Mouse (Mus musculus) kidney, embryonic 14.5 days (tissue): Measurements from ENCODE around the gene Galnt2. TPM values are rescaled to one million over a fixed set of nuclear protein-coding genes. Genes with fewer than 3 reads are reported as not detected.

Source experiments
- ATAC-seq: fragments of 200-750 bp; cut with Nextera tagmentation; 2 replicates; pipeline ENCODE4 v1.8.0; 2017; ENCODE audit warnings: moderate number of reproducible peaks, mild to moderate bottlenecking, moderate TSS enrichment, moderate library complexity; ENCODE audit not compliant: low FRiP score, low TSS enrichment
- H3K27ac ChIP-seq: fragments of 300-500 bp; sonication (generic); 2 replicates; pipeline ENCODE4 v1.5.1; 2014; ENCODE audit warnings: low read depth, mild to moderate bottlenecking, low read length, moderate library complexity, mixed read lengths
- H3K27me3 ChIP-seq: fragments of 300-500 bp; sonication (generic); 2 replicates; pipeline ENCODE4 v1.6.1; 2014; ENCODE audit warnings: mild to moderate bottlenecking, low read length; ENCODE audit not compliant: control insufficient read depth, insufficient read depth
- H3K36me3 ChIP-seq: fragments of 300-500 bp; sonication (generic); 2 replicates; pipeline ENCODE4 v1.6.1; 2014; ENCODE audit warnings: low read length, mixed read lengths; ENCODE audit not compliant: control insufficient read depth, insufficient read depth
- H3K4me1 ChIP-seq: fragments of 300-500 bp; sonication (generic); 2 replicates; pipeline ENCODE4 v1.6.1; 2014; ENCODE audit warnings: low read length, mixed read lengths; ENCODE audit not compliant: control insufficient read depth, insufficient read depth
- H3K4me2 ChIP-seq: fragments of 300-500 bp; sonication (generic); replicated peaks from 2 replicates; pipeline ENCODE4 v1.6.1; 2014; ENCODE audit warnings: low read depth, mild to moderate bottlenecking, low read length
- H3K4me3 ChIP-seq: fragments of 300-500 bp; sonication (generic); 2 replicates; pipeline ENCODE4 v1.5.1; 2014; ENCODE audit warnings: mild to moderate bottlenecking, low read length
- H3K9ac ChIP-seq: fragments of 300-500 bp; sonication (generic); 2 replicates; pipeline ENCODE4 v1.6.1; 2014; ENCODE audit warnings: low read depth, mild to moderate bottlenecking, low read length, moderate library complexity
- H3K9me3 ChIP-seq: fragments of 300-500 bp; sonication (generic); 2 replicates; pipeline ENCODE4 v1.6.1; 2016; ENCODE audit warnings: low read length; ENCODE audit not compliant: control insufficient read depth
- WGBS: fragments of 180-500 bp; shearing (Covaris S2); extraction: QIAGEN DNeasy Blood & Tissue Kit; methylation state at CpG from one replicate; pipeline ENCODE4 v1.1.7; 2014; 5-methylcytosine and 5-hydroxymethylcytosine counted together
- polyA plus RNA-seq: library from polyadenylated mRNA; unstranded; fragments of >200 nt; fragmentation: Nextera tagmentation; extraction: Ambion mirVana; gene quantifications from 2 replicates; pipeline ENCODE4 v1.2.1, GENCODE M21; 2014

Galnt2 gene
- polyA plus RNA-seq, 1 experiment from 2014 or later: 57.7 TPM

GRCm38 (mm10) chr8:124321227-124321840 is 90.1 kb downstream of the Galnt2 start:
- no peak overlapping the region for H3K9ac ChIP-seq
- H3K36me3 ChIP-seq: peaks cover 17% of the 10 kb centered on the region; the same call in 1 of the 2 replicates
- 67% methylated on average over 12 of the region's 12 CpGs for WGBS
- no peak overlapping the region for H3K27ac ChIP-seq
- no peak overlapping the region for H3K4me3 ChIP-seq
- ATAC-seq: no peak
- peaks cover 8% of the 10 kb centered on the region; the same call in 1 of the 2 replicates for H3K4me1 ChIP-seq
- no peaks in the 10 kb centered on the region for H3K9me3 ChIP-seq
- H3K4me2 ChIP-seq: no peak overlapping the region
- H3K27me3 ChIP-seq: no peaks in the 10 kb centered on the region

- no peaks in the 10 kb centered on the region for H3K9me3 ChIP-seq
- no peaks in the 10 kb centered on the region for H3K27me3 ChIP-seq
- WGBS: 92% methylated on average over 14 of the region's 14 CpGs
- no peak for ATAC-seq
- H3K9ac ChIP-seq: 0 out of 2 replicates have a peak overlapping the region, but pooled peaks have one; percentile 2
- peaks cover 27% of the 10 kb centered on the region; the same call in 1 of the 2 replicates for H3K36me3 ChIP-seq
- H3K4me3 ChIP-seq: no peak overlapping the region
- H3K4me1 ChIP-seq: peaks cover 5% of the 10 kb centered on the region; the same call in 1 of the 2 replicates
- H3K4me2 ChIP-seq: no peak overlapping the region
- no peak overlapping the region for H3K27ac ChIP-seq
These were observed 92.2 kb downstream of the Galnt2 start for GRCm38 (mm10) chr8:124323356-124323755.

GRCm38 (mm10) chr8:124328259-124328658 is 97.1 kb downstream of the Galnt2 start:
- H3K27me3 ChIP-seq: no peaks in the 10 kb centered on the region
- no peak overlapping the region for H3K4me2 ChIP-seq
- H3K4me1 ChIP-seq: no peaks in the 10 kb centered on the region
- WGBS: 87% methylated on average over 7 of the region's 7 CpGs
- no peak for ATAC-seq
- H3K27ac ChIP-seq: no peak overlapping the region
- peaks cover 43% of the 10 kb centered on the region; the same call in 1 of the 2 replicates for H3K36me3 ChIP-seq
- no peak overlapping the region for H3K4me3 ChIP-seq
- H3K9ac ChIP-seq: no peak overlapping the region
- no peaks in the 10 kb centered on the region for H3K9me3 ChIP-seq

- H3K27ac ChIP-seq: no peak overlapping the region
- no peak overlapping the region for H3K4me3 ChIP-seq
- WGBS: 85% methylated on average over 10 of the region's 10 CpGs
- no peaks in the 10 kb centered on the region for H3K27me3 ChIP-seq
- H3K36me3 ChIP-seq: peaks cover 36% of the 10 kb centered on the region; the same call in 1 of the 2 replicates
- no peak for ATAC-seq
- no peak overlapping the region for H3K4me2 ChIP-seq
- H3K9me3 ChIP-seq: no peaks in the 10 kb centered on the region
- no peak overlapping the region for H3K9ac ChIP-seq
- no peaks in the 10 kb centered on the region for H3K4me1 ChIP-seq
These were observed 98.5 kb downstream of the Galnt2 start for GRCm38 (mm10) chr8:124329690-124330089.

- no peak for ATAC-seq
- Histone ChIP-seq H3K9me3 (no peaks in the 10 kb centered on the region), H3K27me3 (no peaks in the 10 kb centered on the region), H3K4me1 (no peaks in the 10 kb centered on the region), H3K36me3 (peaks cover 41% of the 10 kb centered on the region; the same call in 1 of the 2 replicates), H3K4me3 (no peak overlapping the region), H3K9ac (no peak overlapping the region), H3K4me2 (no peak overlapping the region), H3K27ac (no peak overlapping the region)
- WGBS: 96% methylated on average over 2 of the region's 3 CpGs
These were observed 99.2 kb downstream of the Galnt2 start for GRCm38 (mm10) chr8:124330433-124330832.

- Histone ChIP-seq H3K36me3 (peaks cover 48% of the 10 kb centered on the region; the same call in 1 of the 2 replicates), H3K9ac (no peak overlapping the region), H3K9me3 (no peaks in the 10 kb centered on the region), H3K4me3 (no peak overlapping the region), H3K27me3 (no peaks in the 10 kb centered on the region), H3K27ac (no peak overlapping the region), H3K4me2 (no peak overlapping the region), H3K4me1 (no peaks in the 10 kb centered on the region)
- no peak for ATAC-seq
- WGBS: 91% methylated on average over 3 of the region's 3 CpGs
These were observed 99.9 kb downstream of the Galnt2 start for GRCm38 (mm10) chr8:124331094-124331493.

- Histone ChIP-seq H3K27me3 (no peaks in the 10 kb centered on the region), H3K4me3 (no peak overlapping the region), H3K36me3 (peaks cover 54% of the 10 kb centered on the region; the same call in 1 of the 2 replicates), H3K9ac (no peak overlapping the region), H3K27ac (no peak overlapping the region), H3K9me3 (no peaks in the 10 kb centered on the region), H3K4me2 (no peak overlapping the region), H3K4me1 (no peaks in the 10 kb centered on the region)
- 70% methylated on average over 11 of the region's 11 CpGs for WGBS
- no peak for ATAC-seq
These were observed 100.5 kb downstream of the Galnt2 start for GRCm38 (mm10) chr8:124331706-124332105.

- H3K9ac ChIP-seq: no peak overlapping the region
- no peak overlapping the region for H3K4me2 ChIP-seq
- H3K36me3 ChIP-seq: peaks cover 50% of the 10 kb centered on the region; the same call in 1 of the 2 replicates
- no peak overlapping the region for H3K27ac ChIP-seq
- no peaks in the 10 kb centered on the region for H3K27me3 ChIP-seq
- H3K4me1 ChIP-seq: peaks cover 9% of the 10 kb centered on the region; the same call in 1 of the 2 replicates
- no peak for ATAC-seq
- 94% methylated on average over 13 of the region's 13 CpGs for WGBS
- no peak overlapping the region for H3K4me3 ChIP-seq
- no peaks in the 10 kb centered on the region for H3K9me3 ChIP-seq
These were observed 105.1 kb downstream of the Galnt2 start for GRCm38 (mm10) chr8:124336302-124336701.

- no peaks in the 10 kb centered on the region for H3K9me3 ChIP-seq
- ATAC-seq: no peak; the same call in 1 of the 2 replicates
- 67% methylated on average over 3 of the region's 3 CpGs for WGBS
- no peak overlapping the region for H3K4me3 ChIP-seq
- H3K27me3 ChIP-seq: no peaks in the 10 kb centered on the region
- no peak overlapping the region for H3K4me2 ChIP-seq
- peaks cover 9% of the 10 kb centered on the region; the same call in 1 of the 2 replicates for H3K4me1 ChIP-seq
- no peak overlapping the region; the same call in 1 of the 2 replicates for H3K27ac ChIP-seq
- H3K9ac ChIP-seq: no peak overlapping the region
- peaks cover 55% of the 10 kb centered on the region for H3K36me3 ChIP-seq
These were observed 108.6 kb downstream of the Galnt2 start for GRCm38 (mm10) chr8:124339742-124340141.
